Mouse (Mus musculus) midbrain, embryonic 11.5 days (tissue): ENCODE data around the gene Dffb. TPM values are rescaled to one million over a fixed set of nuclear protein-coding genes. Genes with fewer than 3 reads are reported as not detected.

Experiments
- ATAC-seq: fragments of 200-750 bp; cut with Nextera tagmentation; 2 replicates; pipeline ENCODE4 v1.8.0; 2017; ENCODE audit warnings: moderate TSS enrichment, moderate library complexity; ENCODE audit not compliant: low FRiP score
- DNase-seq: peaks from one replicate; pipeline ENCODE4 v3.0.0; 2015; ENCODE audit warnings: low spot score; ENCODE audit errors: missing footprints
- H3K27ac ChIP-seq: fragments of 300-500 bp; sonication (generic); 2 replicates; pipeline ENCODE4 v1.5.1; 2014; ENCODE audit warnings: low read depth, low read length
- H3K27me3 ChIP-seq: fragments of 300-500 bp; sonication (generic); 2 replicates; pipeline ENCODE4 v1.6.1; 2014; ENCODE audit warnings: mild to moderate bottlenecking, low read length, moderate library complexity, mixed read lengths; ENCODE audit not compliant: control insufficient read depth, insufficient read depth
- H3K36me3 ChIP-seq: fragments of 300-500 bp; sonication (generic); 2 replicates; pipeline ENCODE4 v1.6.1; 2014; ENCODE audit warnings: mild to moderate bottlenecking, low read length, moderate library complexity, mixed read lengths; ENCODE audit not compliant: control insufficient read depth, insufficient read depth
- H3K4me1 ChIP-seq: fragments of 300-500 bp; sonication (generic); 2 replicates; pipeline ENCODE4 v1.6.1; 2014; ENCODE audit warnings: low read length; ENCODE audit not compliant: control insufficient read depth, insufficient read depth
- H3K4me2 ChIP-seq: fragments of 300-500 bp; sonication (generic); 2 replicates; pipeline ENCODE4 v1.6.1; 2014; ENCODE audit warnings: mild to moderate bottlenecking, moderate library complexity
- H3K4me3 ChIP-seq: fragments of 300-500 bp; sonication (generic); 2 replicates; pipeline ENCODE4 v1.5.1; 2014; ENCODE audit warnings: low read depth, low read length
- H3K9ac ChIP-seq: fragments of 300-500 bp; sonication (generic); 2 replicates; pipeline ENCODE4 v1.6.1; 2014; ENCODE audit warnings: low read length
- H3K9me3 ChIP-seq: fragments of 300-500 bp; sonication (generic); 2 replicates; pipeline ENCODE4 v1.6.1; 2016; ENCODE audit warnings: low read length; ENCODE audit not compliant: control insufficient read depth
- WGBS: fragments of 180-500 bp; shearing (Covaris S2); extraction: QIAGEN DNeasy Blood & Tissue Kit; methylation state at CpG from one replicate; pipeline ENCODE4 v1.1.7; 2014; 5-methylcytosine and 5-hydroxymethylcytosine counted together
- polyA plus RNA-seq: library from polyadenylated mRNA; unstranded; fragments of >200 nt; fragmentation: Nextera tagmentation; extraction: Ambion mirVana; gene quantifications from 2 replicates; pipeline ENCODE4 v1.2.1, GENCODE M21; 2014

Dffb gene
- polyA plus RNA-seq, 1 experiment from 2014 or later, result 12.0 TPM

DNA sequence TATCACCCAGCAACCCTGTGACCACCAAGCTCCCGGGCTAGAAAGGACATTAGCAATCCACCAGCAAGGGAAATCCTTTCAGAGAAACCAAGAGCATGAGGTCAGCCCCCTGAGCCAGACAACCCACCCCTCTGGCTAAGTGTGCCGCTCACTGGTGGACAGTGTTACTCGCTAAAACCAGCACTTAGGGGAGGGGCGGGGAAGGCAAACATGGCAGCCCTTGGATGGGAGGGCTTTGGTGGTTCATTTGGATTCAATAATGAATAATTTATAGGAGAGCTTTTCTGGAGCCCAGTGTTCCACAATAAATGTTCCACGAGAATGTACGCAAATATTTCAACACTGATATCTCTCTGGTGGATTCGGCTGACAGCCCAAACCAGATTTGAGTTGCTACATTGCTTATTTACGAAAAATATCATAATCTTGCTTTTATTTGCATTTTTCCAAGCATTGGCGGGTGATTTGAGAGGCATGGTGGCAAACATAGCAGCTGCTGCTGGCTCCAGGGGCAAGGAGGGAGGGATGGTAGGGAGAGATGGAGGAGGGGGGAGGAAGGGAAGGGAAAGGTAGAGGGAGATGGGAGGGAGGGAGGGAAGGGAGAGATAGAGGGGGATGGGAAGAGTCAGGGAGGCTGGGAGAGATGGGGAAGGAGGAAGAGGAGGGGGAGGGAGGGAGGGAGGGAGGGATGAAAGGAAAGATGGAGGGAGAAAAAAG lies 54.3 kb downstream of the Dffb start:
- no peak for DNase-seq
- 54% methylated on average over 9 of the region's 9 CpGs for WGBS
- peak; percentile 81; the same call in 1 of the 2 replicates for ATAC-seq
- H3K9ac ChIP-seq, result no peak overlapping the region
- no peaks in the 10 kb centered on the region for H3K4me1 ChIP-seq
- no peaks in the 10 kb centered on the region for H3K27me3 ChIP-seq
- no peak overlapping the region for H3K4me3 ChIP-seq
- no peak overlapping the region for H3K27ac ChIP-seq
- H3K9me3 ChIP-seq, result no peaks in the 10 kb centered on the region
- H3K36me3 ChIP-seq, result no peaks in the 10 kb centered on the region
- H3K4me2 ChIP-seq, result no peak overlapping the region

GRCm38 (mm10) chr4:153917773-153918500 lies 57.0 kb downstream of the Dffb start:
- Histone ChIP-seq H3K4me2 (no peak overlapping the region), H3K9me3 (no peaks in the 10 kb centered on the region), H3K9ac (no peak overlapping the region), H3K4me3 (no peak overlapping the region), H3K27me3 (no peaks in the 10 kb centered on the region), H3K4me1 (no peaks in the 10 kb centered on the region), H3K36me3 (no peaks in the 10 kb centered on the region), H3K27ac (no peak overlapping the region)
- ATAC-seq (no peak), DNase-seq (no peak)
- 65% methylated on average over 8 of the region's 8 CpGs for WGBS

Other genes starting within 250 kb of the Dffb start
- gene A430005L14Rik, start 17.9 kb downstream of the Dffb start, polyA plus RNA-seq, result 124 and 128 TPM in 2 replicates
- 18.7 and 19.0 TPM in 2 replicates for gene Cep104, start 68 bp upstream of the Dffb start, polyA plus RNA-seq
- gene Lrrc47, start 36.6 kb upstream of the Dffb start, polyA plus RNA-seq, result 10.9 and 13.7 TPM in 2 replicates
- 9.5 and 10.9 TPM in 2 replicates for gene Smim1, start 51.1 kb upstream of the Dffb start, polyA plus RNA-seq
- gene Ccdc27, start 67.6 kb upstream of the Dffb start, polyA plus RNA-seq, result not detected in 2 replicates
- gene Trp73, start 165.1 kb upstream of the Dffb start, polyA plus RNA-seq, result 0.15 and 0.51 TPM in 2 replicates
- gene Wrap73, start 167.2 kb upstream of the Dffb start, polyA plus RNA-seq, result 42.2 and 46.3 TPM in 2 replicates
- gene Tprgl, start 185.5 kb upstream of the Dffb start, polyA plus RNA-seq, result 140 and 144 TPM in 2 replicates
- 11.5 and 12.4 TPM in 2 replicates for gene Megf6, start 195.6 kb upstream of the Dffb start, polyA plus RNA-seq